Comparison of ENCODE assay signal across 34 mouse cellular contexts in genomic region chr1:39748666-39749065, GRCm38 (mm10). TPM values are rescaled to one million over a fixed set of nuclear protein-coding genes. Genes with fewer than 3 reads are reported as not detected.
DNase-seq lines count a peak whose midpoint lies in the region; ATAC-seq and TF ChIP-seq lines count a peak whose summit lies in the region.
"Had no signal": no experiment of that assay in that cellular context is flagged by ENCODE, and none has a peak within 500 bp of the region (broad histone marks: within the 10 kb centered on the region; RNA-seq: fewer than 3 reads in every experiment).

No protein-coding gene starts in this region.

- intact Hi-C loops in heart, adult 2 months (cut with DNase I) = no loop called here

- no peak for ATAC-seq in heart, embryonic 15.5 days (replicated peaks; ENCODE audit: insufficient number of reproducible peaks, insufficient read depth, low FRiP score, low read depth)
- ATAC-seq: forebrain, embryonic 16.5 days; hindbrain, embryonic 16.5 days; Patski had no signal

- H3K27ac ChIP-seq in heart, embryonic 15.5 days = peak overlapping the region; percentile 62; the same call in 1 of the 2 replicates
- no peak overlapping the region for H3K27ac ChIP-seq in heart, adult 2 months
- H3K27ac ChIP-seq in testis, adult 2 months (ENCODE audit: control insufficient read depth, insufficient read depth, low read depth, low read length) = peak overlapping the region; percentile 12; the same call in 1 of the 2 replicates
- H3K27ac ChIP-seq: embryonic facial prominence, embryonic 13.5 days; forebrain, embryonic 12.5 days; hindbrain, embryonic 13.5 days had no signal

- H3K79me2 ChIP-seq in heart, adult 2 months (replicated peaks; ENCODE audit: control insufficient read depth, insufficient read depth, low read length) = no peaks in the 10 kb centered on the region

- H3K4me2 ChIP-seq in heart, embryonic 15.5 days = no peak overlapping the region
- H3K4me2 ChIP-seq: embryonic facial prominence, embryonic 13.5 days; forebrain, embryonic 12.5 days; heart, embryonic 11.5 days; hindbrain, embryonic 13.5 days had no signal

- no peak overlapping the region for H3K4me3 ChIP-seq in heart, embryonic 15.5 days
- no peak overlapping the region for H3K4me3 ChIP-seq in heart, adult 2 months
- no peak overlapping the region for H3K4me3 ChIP-seq in testis, adult 2 months (ENCODE audit: control insufficient read depth, low read depth, low read length)
- H3K4me3 ChIP-seq: embryonic facial prominence, embryonic 10.5 days; embryonic facial prominence, embryonic 13.5 days; erythroblast, embryonic 14.5 days; forebrain, embryonic 12.5 days; hindbrain, embryonic 10.5 days; hindbrain, embryonic 13.5 days had no signal

- peaks cover 17% of the 10 kb centered on the region for H3K4me1 ChIP-seq in heart, embryonic 15.5 days (replicated peaks)
- peaks cover 5% of the 10 kb centered on the region; the same call in 1 of the 2 replicates for H3K4me1 ChIP-seq in heart, adult 2 months (ENCODE audit: control insufficient read depth, insufficient read depth, low read length)
- H3K4me1 ChIP-seq in testis, adult 2 months (ENCODE audit: control insufficient read depth, insufficient read depth, low read length) = peaks cover 2% of the 10 kb centered on the region

- no peak for TF ChIP-seq POLR2A in heart, adult 2 months (IDR thresholded peaks at IDR 0.05; ENCODE audit: insufficient read depth, low read depth, low read length)
- TF ChIP-seq POLR2A in testis, adult 2 months (IDR thresholded peaks at IDR 0.05; ENCODE audit: control insufficient read depth, low read depth, low read length) = no peak

- no peak for TF ChIP-seq CTCF in heart, adult 2 months (IDR thresholded peaks at IDR 0.05)
- TF ChIP-seq CTCF in testis, adult 2 months (IDR thresholded peaks at IDR 0.05; ENCODE audit: control insufficient read depth, insufficient read depth, insufficient replicate concordance, low read depth, low read length) = no peak

- no peaks in the 10 kb centered on the region for H3K36me3 ChIP-seq in heart, embryonic 15.5 days
- H3K36me3 ChIP-seq in heart, adult 2 months (ENCODE audit: control insufficient read depth, insufficient read depth, low read length) = peaks cover 7% of the 10 kb centered on the region; the same call in 1 of the 2 replicates
- H3K36me3 ChIP-seq in testis, adult 2 months (ENCODE audit: control insufficient read depth, insufficient read depth, low read length) = no peaks in the 10 kb centered on the region
- H3K36me3 ChIP-seq: embryonic facial prominence, embryonic 10.5 days; embryonic facial prominence, embryonic 13.5 days; forebrain, embryonic 12.5 days; G1E; hindbrain, embryonic 10.5 days; hindbrain, embryonic 13.5 days had no signal

- H3K9ac ChIP-seq in heart, embryonic 15.5 days = no peak overlapping the region
- H3K9ac ChIP-seq in heart, adult 2 months (ENCODE audit: low read depth, low read length) = no peak overlapping the region
- H3K9ac ChIP-seq: embryonic facial prominence, embryonic 13.5 days; forebrain, embryonic 12.5 days; hindbrain, embryonic 13.5 days had no signal

- 81% methylated on average over 6 of the region's 6 CpGs for WGBS in heart, embryonic 15.5 days
- 83% methylated on average over 6 of the region's 6 CpGs for WGBS in heart, adult 2 months

- H3K9me3 ChIP-seq in heart, embryonic 15.5 days (replicated peaks) = no peaks in the 10 kb centered on the region
- H3K9me3 ChIP-seq: embryonic facial prominence, embryonic 10.5 days; embryonic facial prominence, embryonic 13.5 days; forebrain, embryonic 12.5 days; G1E; hindbrain, embryonic 10.5 days; hindbrain, embryonic 13.5 days had no signal

- peak; percentile 82 for DNase-seq in heart, adult 11 months
- DNase-seq in heart, adult 8-10 months (ENCODE audit: low spot score) = no peak
- no peak for DNase-seq in heart, adult 2 months
- DNase-seq in testis, postnatal 10 days (ENCODE audit: low spot score) = no peak
- no peak for DNase-seq in kidney, adult 8-10 months
- DNase-seq: adrenal gland, postnatal 10 days; adrenal gland, postnatal 36 days; B cell, adult 2 months; cerebellum, adult 11 months; cerebellum, adult 2 months; cerebellum, adult 9-11 months; cerebellum, postnatal 36 days; embryo, embryonic 11 days; gastrocnemius, postnatal 10 days; gastrocnemius, postnatal 36 days; kidney, adult 18-20 months had no signal

- no peaks in the 10 kb centered on the region for H3K27me3 ChIP-seq in heart, embryonic 15.5 days
- no peaks in the 10 kb centered on the region for H3K27me3 ChIP-seq in heart, adult 2 months (ENCODE audit: control insufficient read depth, insufficient read depth, low read length)
- H3K27me3 ChIP-seq in testis, adult 2 months (ENCODE audit: control insufficient read depth, insufficient read depth, low read length) = no peaks in the 10 kb centered on the region
- H3K27me3 ChIP-seq: CH12.LX; embryonic facial prominence, embryonic 13.5 days; forebrain, embryonic 12.5 days; hindbrain, embryonic 13.5 days; Patski had no signal

- no peak for TF ChIP-seq EP300 in heart, adult 2 months (IDR thresholded peaks at IDR 0.05; ENCODE audit: insufficient read depth, low read depth, low read length)

RNA-seq across cellular contexts. Expression of gene Rfx8, which starts 27.9 kb away (rescaled TPM):
- under 1 TPM; 0.16 to 0.23 (median 0.19) TPM for total RNA-seq in heart, adult 8-10 months (2022)
- 0.43 and 0.70 TPM in 2 replicates for polyA plus RNA-seq in heart, embryonic 15.5 days (2015; fragmentation: Nextera tagmentation; extraction: Ambion mirVana)
- total RNA-seq in heart, adult 2 months (2021) = under 1 TPM; 0.20 to 0.26 TPM
- polyA plus RNA-seq in heart, adult 2 months (2012; rRNA removed) = 0.35 and 0.47 TPM in 2 replicates
- 37.8 and 39.1 TPM in 2 replicates for polyA plus RNA-seq in testis, adult 2 months (2012; rRNA removed)
- total RNA-seq: adrenal gland, adult 18-20 months; CH12.LX; gastrocnemius, adult 18-20 months; gastrocnemius, postnatal 36 days; granulocyte monocyte progenitor cell, adult 5-6 weeks had no signal
- polyA plus RNA-seq: forebrain, embryonic 12.5 days; G1E; Patski had no signal

RNA-seq across cellular contexts. Expression of gene Gm3646, which starts 56.5 kb away (rescaled TPM):
- 10 to 100 TPM in 2 of 4 experiments, 1 to 10 TPM in 2; 7.6 to 12.8 (median 10.7) TPM for total RNA-seq in heart, adult 8-10 months (2022)
- polyA plus RNA-seq in heart, embryonic 15.5 days (2015; fragmentation: Nextera tagmentation; extraction: Ambion mirVana) = 3.5 and 3.6 TPM in 2 replicates
- 1 to 10 TPM; 9.1 to 9.2 TPM for total RNA-seq in heart, adult 2 months (2021)
- polyA plus RNA-seq in heart, adult 2 months (2012; rRNA removed) = 1.9 and 4.7 TPM in 2 replicates
- polyA plus RNA-seq in testis, adult 2 months (2012; rRNA removed) = not detected in 2 replicates
- total RNA-seq: adrenal gland, adult 18-20 months; adrenal gland, postnatal 10 days; adrenal gland, postnatal 36 days; CH12.LX; G1E; gastrocnemius, adult 18-20 months; granulocyte monocyte progenitor cell, adult 5-6 weeks had no signal
- polyA plus RNA-seq: cerebellum, adult 2 months; cortical plate, adult 2 months; embryonic facial prominence, embryonic 10.5 days; embryonic facial prominence, embryonic 13.5 days; erythroblast, embryonic 14.5 days; forebrain, embryonic 12.5 days; forebrain, embryonic 16.5 days; G1E; hindbrain, embryonic 10.5 days; hindbrain, embryonic 13.5 days; hindbrain, embryonic 16.5 days; Patski had no signal

Comparison
In these comparisons a context has a peak if more than half of its experiments do, and no peak if none do; other contexts are left out.
1. RNA of gene Rfx8, which starts 27.9 kb away (polyA plus RNA-seq): 37.8 to 39.1 TPM in testis, adult 2 months; 0.43 to 0.70 TPM in heart, embryonic 15.5 days and 0.35 to 0.47 TPM in heart, adult 2 months; every median in the first group is over 10 times any median in the second.